Mouse (Mus musculus): Measurements from ENCODE around the gene Cyth1.

- TF ChIP-seq POLR2A (IDR thresholded peaks at IDR 0.05; ENCODE audit: insufficient read length, low read depth) (no peak), E2F4 (IDR thresholded peaks at IDR 0.05; ENCODE audit: insufficient read depth) (no peak), CEBPB (IDR thresholded peaks at IDR 0.05; ENCODE audit: insufficient read depth, poor library complexity, severe bottlenecking) (no peak), TCF3 (IDR thresholded peaks at IDR 0.05; ENCODE audit: insufficient read length, low read depth) (no peak), MAX (IDR thresholded peaks at IDR 0.05; ENCODE audit: low read depth) (no peak)
These were observed 11.2 kb upstream of the Cyth1 start for GRCm38 (mm10) chr11:118259580-118259979.

Data from myocyte (in vitro differentiated cells).